In genomic region chrX:161385791-161386190, GRCm38 (mm10) we compare ENCODE assay signal across 7 mouse cellular contexts.
A peak's percentile ranks its signal among the peaks of the same experiment; 100 is the strongest.
DNase-seq lines count a peak whose midpoint lies in the region; ATAC-seq and TF ChIP-seq lines count a peak whose summit lies in the region.

No protein-coding gene starts in this region.

- DNase-seq in kidney, adult 8-10 months: peak; percentile 4 to 31
- DNase-seq in NIH3T3 (ENCODE audit: low read depth): peak; percentile 20
- peak; percentile 60 for DNase-seq in limb, embryonic 10.5 days (ENCODE audit: low spot score)
- DNase-seq in testis, postnatal 14 days (ENCODE audit: low spot score): peak; percentile 32

- no peak overlapping the region for H3K9ac ChIP-seq in kidney, embryonic 16.5 days (replicated peaks; ENCODE audit: low read length)

- H3K36me3 ChIP-seq in kidney, embryonic 16.5 days (ENCODE audit: insufficient read depth, low read length): no peaks in the 10 kb centered on the region
- H3K36me3 ChIP-seq in E14TG2a.4 (ENCODE audit: insufficient read depth, low read length): no peaks in the 10 kb centered on the region
- no peaks in the 10 kb centered on the region for H3K36me3 ChIP-seq in limb, embryonic 10.5 days

- no peaks in the 10 kb centered on the region for H3K4me1 ChIP-seq in kidney, embryonic 16.5 days (ENCODE audit: insufficient read depth, low read length)
- H3K4me1 ChIP-seq in E14TG2a.4 (replicated peaks; ENCODE audit: low read depth, low read length): no peaks in the 10 kb centered on the region
- no peaks in the 10 kb centered on the region for H3K4me1 ChIP-seq in limb, embryonic 10.5 days

- WGBS in kidney, embryonic 16.5 days: 43% methylated on average over 8 of the region's 8 CpGs
- 40% methylated on average over 8 of the region's 8 CpGs for WGBS in limb, embryonic 10.5 days

- H3K27me3 ChIP-seq in kidney, embryonic 16.5 days (ENCODE audit: insufficient read depth, low read length): peaks cover 2% of the 10 kb centered on the region; the same call in 1 of the 2 replicates
- H3K27me3 ChIP-seq in E14TG2a.4 (ENCODE audit: insufficient read depth, low read length): no peaks in the 10 kb centered on the region
- peaks cover 56% of the 10 kb centered on the region for H3K27me3 ChIP-seq in limb, embryonic 10.5 days (ENCODE audit: low read depth, poor library complexity, severe bottlenecking)

- no peaks in the 10 kb centered on the region for H3K9me3 ChIP-seq in kidney, embryonic 16.5 days (ENCODE audit: low read length)
- no peaks in the 10 kb centered on the region for H3K9me3 ChIP-seq in E14TG2a.4 (ENCODE audit: low read length)
- no peaks in the 10 kb centered on the region for H3K9me3 ChIP-seq in limb, embryonic 10.5 days (replicated peaks)

- no peak for ATAC-seq in kidney, embryonic 16.5 days (ENCODE audit: low FRiP score, low TSS enrichment)
- 0 out of 2 replicates have a peak, but pooled peaks have one; percentile 56 for ATAC-seq in common myeloid progenitor, adult 5-6 weeks (replicated peaks; ENCODE audit: low read depth, poor library complexity, severe bottlenecking)

- TF ChIP-seq CTCF in E14TG2a.4 (conservative IDR thresholded peaks at IDR 0.05; ENCODE audit: low read length): peak; percentile 48

- H3K4me3 ChIP-seq in kidney, embryonic 16.5 days (ENCODE audit: low read length): no peak overlapping the region
- H3K4me3 ChIP-seq in E14TG2a.4 (replicated peaks; ENCODE audit: low read length): no peak overlapping the region
- no peak overlapping the region for H3K4me3 ChIP-seq in limb, embryonic 10.5 days

- H3K4me2 ChIP-seq in kidney, embryonic 16.5 days (replicated peaks; ENCODE audit: low read depth, low read length): no peak overlapping the region

- no peak overlapping the region for H3K27ac ChIP-seq in kidney, embryonic 16.5 days (ENCODE audit: low read length)
- H3K27ac ChIP-seq in limb, embryonic 10.5 days: no peak overlapping the region
